Mouse (Mus musculus): ENCODE measurements around the gene B020031M17Rik. TPM values are rescaled to one million over a fixed set of nuclear protein-coding genes. Genes with fewer than 3 reads are reported as not detected.
"Not testable (repeated sequence)": the region's sequence is repeated elsewhere in the genome, so short reads cannot be mapped to it uniquely, and the experiment has no call there.

B020031M17Rik gene
- polyA plus RNA-seq (2011; ENCODE audit: insufficient read depth, insufficient read length, low read depth, missing spikeins) = not detected in 2 replicates

DNA sequence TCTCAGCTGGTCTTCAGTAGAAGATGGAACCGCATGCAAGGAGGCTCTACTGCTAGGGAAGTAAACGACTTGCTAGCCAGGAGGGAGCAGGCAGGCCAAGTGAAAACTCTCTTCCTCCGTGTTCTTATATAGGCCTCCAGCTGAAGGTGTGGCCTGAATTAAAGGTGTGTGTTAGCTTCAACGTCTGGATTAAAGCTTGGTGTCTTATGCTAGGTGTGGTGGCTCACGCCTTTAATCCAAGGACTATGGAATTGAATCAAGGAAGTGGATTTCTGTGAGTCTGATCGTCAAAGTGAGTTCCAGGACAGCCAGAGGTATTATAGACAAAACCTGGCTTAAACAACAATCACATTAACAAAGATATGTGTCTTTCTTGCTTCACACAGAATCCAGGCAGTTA, at the start of gene B020031M17Rik:
B020031M17Rik (minus strand) TSS at position 101 of the 400 bp plus-strand sequence.
- not testable (repeated sequence) for H3K9ac ChIP-seq (ENCODE audit: low read depth, poor library complexity, severe bottlenecking); H3K9me3 ChIP-seq (replicated peaks; ENCODE audit: control insufficient read depth, insufficient read depth, low read length, poor library complexity, severe bottlenecking); H3K4me1 ChIP-seq (ENCODE audit: control insufficient read depth, insufficient read depth, low read length); H3K27me3 ChIP-seq (ENCODE audit: control insufficient read depth, insufficient read depth, low read length, poor library complexity, severe bottlenecking); H3K4me3 ChIP-seq (ENCODE audit: low read depth, low read length); H3K27ac ChIP-seq (ENCODE audit: insufficient read depth, low read length); H3K36me3 ChIP-seq (ENCODE audit: control insufficient read depth, insufficient read depth, low read length, poor library complexity, severe bottlenecking)

- not testable (repeated sequence) for H3K36me3 ChIP-seq (ENCODE audit: control insufficient read depth, insufficient read depth, low read length, poor library complexity, severe bottlenecking); H3K9me3 ChIP-seq (replicated peaks; ENCODE audit: control insufficient read depth, insufficient read depth, low read length, poor library complexity, severe bottlenecking); H3K27ac ChIP-seq (ENCODE audit: insufficient read depth, low read length); H3K27me3 ChIP-seq (ENCODE audit: control insufficient read depth, insufficient read depth, low read length, poor library complexity, severe bottlenecking); H3K4me3 ChIP-seq (ENCODE audit: low read depth, low read length); H3K4me1 ChIP-seq (ENCODE audit: control insufficient read depth, insufficient read depth, low read length); H3K9ac ChIP-seq (ENCODE audit: low read depth, poor library complexity, severe bottlenecking)
Observed at GRCm38 (mm10) chr13:119999215-119999614, 48.6 kb upstream of the B020031M17Rik start.

DNA sequence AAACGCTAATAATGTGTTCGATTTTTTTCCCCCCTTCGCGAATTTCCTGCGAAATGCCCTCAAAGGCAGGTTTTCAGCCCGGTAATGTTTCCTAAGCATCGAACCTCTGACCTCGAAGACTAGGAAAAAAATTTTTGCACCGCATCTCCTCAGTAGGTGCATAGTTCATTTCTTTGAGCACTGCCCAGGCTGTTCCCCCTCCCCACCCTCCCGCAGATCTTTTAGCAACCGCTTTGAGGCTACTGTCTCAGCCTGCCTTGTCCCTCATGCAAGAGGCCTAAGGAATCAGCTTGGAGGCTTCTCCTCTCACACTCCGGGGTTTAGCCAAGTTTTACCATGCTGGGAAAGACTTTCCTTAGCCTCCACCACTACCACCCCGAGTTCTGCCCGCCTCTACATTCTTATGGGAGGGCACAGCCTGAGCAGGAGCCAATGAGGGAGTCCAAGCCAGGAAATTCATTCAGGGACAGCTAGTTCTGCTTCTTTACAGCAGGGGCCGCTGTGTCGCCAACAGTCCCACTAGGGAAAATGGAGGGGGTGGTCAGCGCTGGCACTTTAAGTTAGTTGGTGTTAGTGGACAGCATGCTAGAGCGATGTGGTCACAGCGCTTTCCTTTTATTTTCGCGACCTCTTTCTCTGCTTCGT, 48.0 kb upstream of the B020031M17Rik start:
- H3K4me1 ChIP-seq (ENCODE audit: control insufficient read depth, insufficient read depth, low read length); H3K9me3 ChIP-seq (replicated peaks; ENCODE audit: control insufficient read depth, insufficient read depth, low read length, poor library complexity, severe bottlenecking); H3K36me3 ChIP-seq (ENCODE audit: control insufficient read depth, insufficient read depth, low read length, poor library complexity, severe bottlenecking); H3K9ac ChIP-seq (ENCODE audit: low read depth, poor library complexity, severe bottlenecking); H3K4me3 ChIP-seq (ENCODE audit: low read depth, low read length); H3K27me3 ChIP-seq (ENCODE audit: control insufficient read depth, insufficient read depth, low read length, poor library complexity, severe bottlenecking); H3K27ac ChIP-seq (ENCODE audit: insufficient read depth, low read length): not testable (repeated sequence)

DNA sequence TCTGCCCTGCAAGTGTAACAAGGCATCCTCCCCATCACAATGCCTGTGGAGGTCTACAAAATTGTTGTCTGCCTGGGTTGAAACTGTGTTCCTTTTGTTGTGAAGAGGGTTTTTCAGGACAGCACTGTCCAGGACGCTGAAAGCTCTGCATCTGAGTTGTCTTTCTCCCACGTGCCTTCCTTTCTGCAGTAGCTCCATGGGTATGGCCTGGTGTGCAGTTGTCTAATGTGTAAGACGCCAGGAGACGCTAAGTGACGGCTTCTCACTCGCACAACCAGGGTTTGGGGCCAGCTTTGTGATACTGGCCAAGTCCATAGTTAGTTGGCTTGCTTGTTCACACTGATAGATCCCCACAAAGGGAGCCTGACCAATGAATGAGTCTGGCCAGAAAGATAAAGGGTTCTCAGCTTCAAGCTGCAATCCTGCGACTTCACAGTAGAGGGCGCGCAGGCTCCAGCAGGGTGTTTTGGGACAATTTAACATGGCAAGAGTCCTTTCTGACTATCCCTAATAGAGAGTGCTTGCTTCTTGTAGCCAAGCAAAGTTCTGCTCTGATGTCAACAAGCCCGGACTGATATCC, 41.4 kb upstream of the B020031M17Rik start:
- H3K9ac ChIP-seq (ENCODE audit: low read depth, poor library complexity, severe bottlenecking); H3K4me1 ChIP-seq (ENCODE audit: control insufficient read depth, insufficient read depth, low read length); H3K27ac ChIP-seq (ENCODE audit: insufficient read depth, low read length); H3K27me3 ChIP-seq (ENCODE audit: control insufficient read depth, insufficient read depth, low read length, poor library complexity, severe bottlenecking); H3K4me3 ChIP-seq (ENCODE audit: low read depth, low read length); H3K36me3 ChIP-seq (ENCODE audit: control insufficient read depth, insufficient read depth, low read length, poor library complexity, severe bottlenecking); H3K9me3 ChIP-seq (replicated peaks; ENCODE audit: control insufficient read depth, insufficient read depth, low read length, poor library complexity, severe bottlenecking): not testable (repeated sequence)

- not testable (repeated sequence) for H3K36me3 ChIP-seq (ENCODE audit: control insufficient read depth, insufficient read depth, low read length, poor library complexity, severe bottlenecking); H3K27me3 ChIP-seq (ENCODE audit: control insufficient read depth, insufficient read depth, low read length, poor library complexity, severe bottlenecking); H3K9ac ChIP-seq (ENCODE audit: low read depth, poor library complexity, severe bottlenecking); H3K27ac ChIP-seq (ENCODE audit: insufficient read depth, low read length); H3K9me3 ChIP-seq (replicated peaks; ENCODE audit: control insufficient read depth, insufficient read depth, low read length, poor library complexity, severe bottlenecking); H3K4me3 ChIP-seq (ENCODE audit: low read depth, low read length); H3K4me1 ChIP-seq (ENCODE audit: control insufficient read depth, insufficient read depth, low read length)
Observed at GRCm38 (mm10) chr13:119991264-119991663, 40.7 kb upstream of the B020031M17Rik start.

DNA sequence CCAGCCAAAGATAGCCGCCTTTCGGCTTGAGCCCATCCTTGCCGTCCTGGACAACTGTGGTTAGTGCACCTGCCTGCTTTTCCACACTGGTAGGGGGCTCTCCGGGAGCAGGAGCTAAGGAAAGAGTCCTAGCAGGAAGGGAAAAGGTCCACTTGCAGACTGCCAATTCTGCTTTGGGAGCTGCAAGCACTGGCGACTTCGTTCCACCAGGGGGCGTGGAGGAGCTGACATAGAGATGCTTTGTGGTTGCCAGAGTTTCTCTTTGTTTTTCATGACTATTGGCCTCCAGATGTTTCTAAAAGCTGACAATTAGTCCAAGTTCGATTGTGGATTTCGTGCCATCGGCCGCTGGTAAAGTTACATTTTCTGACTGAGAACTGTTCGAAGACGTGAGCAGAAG, 18.6 kb upstream of the B020031M17Rik start:
- not testable (repeated sequence) for H3K4me3 ChIP-seq (ENCODE audit: low read depth, low read length); H3K9ac ChIP-seq (ENCODE audit: low read depth, poor library complexity, severe bottlenecking); H3K9me3 ChIP-seq (replicated peaks; ENCODE audit: control insufficient read depth, insufficient read depth, low read length, poor library complexity, severe bottlenecking)

DNA sequence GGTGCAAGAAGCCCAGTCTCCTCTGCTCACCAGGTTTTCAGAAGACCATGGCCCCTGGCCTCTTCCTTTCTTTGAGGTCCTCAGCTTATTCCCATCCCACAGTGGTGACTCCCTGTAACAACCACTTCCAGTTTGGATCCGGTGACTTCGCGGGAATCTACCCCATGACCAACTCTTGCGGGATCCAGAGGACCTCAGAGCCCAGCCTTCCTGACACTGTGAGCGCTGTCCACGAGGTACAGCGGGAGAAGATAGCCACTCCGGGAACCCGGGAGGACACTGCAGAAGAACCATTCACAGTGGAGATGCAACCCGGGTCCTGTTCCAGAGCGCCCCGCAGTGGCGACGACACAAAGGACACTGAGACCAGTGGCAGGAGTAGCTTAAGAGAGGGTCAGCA, 17.6 kb upstream of the B020031M17Rik start:
- not testable (repeated sequence) for H3K4me3 ChIP-seq (ENCODE audit: low read depth, low read length); H3K9me3 ChIP-seq (replicated peaks; ENCODE audit: control insufficient read depth, insufficient read depth, low read length, poor library complexity, severe bottlenecking); H3K9ac ChIP-seq (ENCODE audit: low read depth, poor library complexity, severe bottlenecking); H3K27ac ChIP-seq (ENCODE audit: insufficient read depth, low read length); H3K36me3 ChIP-seq (ENCODE audit: control insufficient read depth, insufficient read depth, low read length, poor library complexity, severe bottlenecking); H3K4me1 ChIP-seq (ENCODE audit: control insufficient read depth, insufficient read depth, low read length); H3K27me3 ChIP-seq (ENCODE audit: control insufficient read depth, insufficient read depth, low read length, poor library complexity, severe bottlenecking)

More for the DNA sequence above, 18.6 kb upstream of the B020031M17Rik start:
- H3K27ac ChIP-seq (ENCODE audit: insufficient read depth, low read length); H3K36me3 ChIP-seq (ENCODE audit: control insufficient read depth, insufficient read depth, low read length, poor library complexity, severe bottlenecking); H3K4me1 ChIP-seq (ENCODE audit: control insufficient read depth, insufficient read depth, low read length); H3K27me3 ChIP-seq (ENCODE audit: control insufficient read depth, insufficient read depth, low read length, poor library complexity, severe bottlenecking): not testable (repeated sequence)

- not testable (repeated sequence) for H3K27ac ChIP-seq (ENCODE audit: insufficient read depth, low read length); H3K9me3 ChIP-seq (replicated peaks; ENCODE audit: control insufficient read depth, insufficient read depth, low read length, poor library complexity, severe bottlenecking); H3K9ac ChIP-seq (ENCODE audit: low read depth, poor library complexity, severe bottlenecking); H3K4me1 ChIP-seq (ENCODE audit: control insufficient read depth, insufficient read depth, low read length); H3K4me3 ChIP-seq (ENCODE audit: low read depth, low read length); H3K36me3 ChIP-seq (ENCODE audit: control insufficient read depth, insufficient read depth, low read length, poor library complexity, severe bottlenecking); H3K27me3 ChIP-seq (ENCODE audit: control insufficient read depth, insufficient read depth, low read length, poor library complexity, severe bottlenecking)
Observed at GRCm38 (mm10) chr13:119965968-119966367, 15.4 kb upstream of the B020031M17Rik start.

- H3K9ac ChIP-seq (ENCODE audit: low read depth, poor library complexity, severe bottlenecking); H3K27me3 ChIP-seq (ENCODE audit: control insufficient read depth, insufficient read depth, low read length, poor library complexity, severe bottlenecking); H3K9me3 ChIP-seq (replicated peaks; ENCODE audit: control insufficient read depth, insufficient read depth, low read length, poor library complexity, severe bottlenecking); H3K36me3 ChIP-seq (ENCODE audit: control insufficient read depth, insufficient read depth, low read length, poor library complexity, severe bottlenecking); H3K4me1 ChIP-seq (ENCODE audit: control insufficient read depth, insufficient read depth, low read length); H3K27ac ChIP-seq (ENCODE audit: insufficient read depth, low read length): not testable (repeated sequence)
- peak overlapping the region; percentile 23; the same call in 1 of the 2 replicates for H3K4me3 ChIP-seq (ENCODE audit: low read depth, low read length)
Observed at GRCm38 (mm10) chr13:119965302-119965952, 14.8 kb upstream of the B020031M17Rik start.

Data from ES-Bruce4 (cell line).